Mouse (Mus musculus) cortical plate, adult 2 months (tissue): ENCODE data around the gene Aftph.

Source experiments
- CTCF ChIP-seq: fragments of 200-500 bp; IDR thresholded peaks from 2 replicates; pipeline ENCODE4 v1.5.1; 2011; ENCODE audit warnings: mild to moderate bottlenecking, control low read depth, low read length; ENCODE audit not compliant: insufficient read depth; ENCODE audit errors: extremely low read depth
- POLR2A ChIP-seq: fragments of 200-500 bp; IDR thresholded peaks from 2 replicates; pipeline ENCODE4 v1.6.1; 2011; ENCODE audit warnings: mild to moderate bottlenecking, low read length, control low read depth; ENCODE audit not compliant: insufficient read depth; ENCODE audit errors: extremely low read depth

- TF ChIP-seq CTCF, result no peak
- no peak for TF ChIP-seq POLR2A
Observed at GRCm38 (mm10) chr11:20660111-20661097, 81.0 kb downstream of the Aftph start.
